Mouse (Mus musculus): ENCODE measurements around the gene Arhgap15.

DNA sequence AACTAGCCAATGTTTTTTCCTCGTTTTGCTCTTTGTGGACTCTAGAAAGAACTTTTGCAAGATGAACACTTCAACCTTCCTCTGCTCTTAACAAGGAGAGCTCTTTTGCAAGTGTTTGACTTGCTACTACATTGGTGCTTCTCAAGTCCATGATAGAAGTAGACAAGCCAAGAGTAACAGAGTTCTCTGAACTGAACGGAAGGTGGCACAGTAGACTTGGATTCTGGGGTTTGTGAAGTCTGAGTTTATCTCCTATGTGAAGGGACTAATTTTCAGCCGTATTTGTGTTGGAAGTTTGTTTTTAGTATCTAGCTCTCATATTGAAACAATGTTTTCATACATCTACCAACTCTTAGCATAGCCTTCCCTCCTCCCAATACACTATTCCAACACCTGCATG, 17.6 kb downstream of the Arhgap15 start:
- TF ChIP-seq CTCF (IDR thresholded peaks at IDR 0.05; ENCODE audit: extremely low read depth, insufficient read depth, insufficient read length, insufficient replicate concordance) (no peak), POLR2A (IDR thresholded peaks at IDR 0.05; ENCODE audit: low read depth, low read length) (no peak)
